Comparison of ENCODE assay signal across 7 mouse cellular contexts in genomic region chr14:34674229-34674791, GRCm38 (mm10). TPM values are rescaled to one million over a fixed set of nuclear protein-coding genes. Genes with fewer than 3 reads are reported as not detected.
DNase-seq lines count a peak whose midpoint lies in the region; ATAC-seq and TF ChIP-seq lines count a peak whose summit lies in the region.

No protein-coding gene starts in this region.

- H3K27ac ChIP-seq in forebrain, embryonic 15.5 days (replicated peaks) = peak overlapping the region; percentile 90
- H3K27ac ChIP-seq in hindbrain, embryonic 12.5 days = peak overlapping the region; percentile 97

- H3K4me1 ChIP-seq in forebrain, embryonic 15.5 days = peaks cover 27% of the 10 kb centered on the region
- H3K4me1 ChIP-seq in hindbrain, embryonic 12.5 days = peaks cover 14% of the 10 kb centered on the region

- intact Hi-C loops in left cerebral cortex, postnatal 36 days (cut with DNase I) = no loop called here

- H3K36me3 ChIP-seq in forebrain, embryonic 15.5 days = peaks cover 7% of the 10 kb centered on the region; the same call in 1 of the 2 replicates
- H3K36me3 ChIP-seq in hindbrain, embryonic 12.5 days = peaks cover 4% of the 10 kb centered on the region; the same call in 1 of the 2 replicates

- peak overlapping the region; percentile 92 for H3K4me3 ChIP-seq in forebrain, embryonic 15.5 days
- H3K4me3 ChIP-seq in hindbrain, embryonic 12.5 days = peak overlapping the region; percentile 99

- DNase-seq in Patski (ENCODE audit: low read depth, low spot score) = no peak
- DNase-seq in left cerebral cortex, postnatal 36 days (ENCODE audit: low spot score in 2 of 2) = peak; percentile 42
- DNase-seq in mesoderm, embryonic 11.5 days (ENCODE audit: low read depth, low spot score) = peak; percentile 19
- DNase-seq in spleen, adult 18-20 months = peak; percentile 37 to 45

- no peak for TF ChIP-seq CTCF in Patski (IDR thresholded peaks at IDR 0.05)

- H3K9ac ChIP-seq in forebrain, embryonic 15.5 days (replicated peaks) = peak overlapping the region; percentile 91
- peak overlapping the region; percentile 97 for H3K9ac ChIP-seq in hindbrain, embryonic 12.5 days

- WGBS in forebrain, embryonic 15.5 days = under 1% methylated on average over 47 of the region's 52 CpGs
- WGBS in hindbrain, embryonic 12.5 days = under 1% methylated on average over 52 of the region's 52 CpGs

- in situ Hi-C loops in Patski (cut with MboI; ENCODE audit: low pct_unique_long_range_greater_than_20kb) = no loop called here

- CTCF ChIA-PET in Patski (lab: Charles Lee) = no interaction called here

- H3K4me2 ChIP-seq in forebrain, embryonic 15.5 days (replicated peaks) = peak overlapping the region; percentile 85
- H3K4me2 ChIP-seq in hindbrain, embryonic 12.5 days (replicated peaks) = peak overlapping the region; percentile 91

- ATAC-seq in Patski = peak; percentile 37
- ATAC-seq in cerebellum, adult (ENCODE audit: insufficient number of reproducible peaks, low FRiP score, low TSS enrichment) = peak; percentile 32
- ATAC-seq in forebrain, embryonic 15.5 days (replicated peaks) = no peak
- peak; percentile 58; the same call in 1 of the 2 replicates for ATAC-seq in hindbrain, embryonic 12.5 days (ENCODE audit: low FRiP score)

- no peaks in the 10 kb centered on the region for H3K9me3 ChIP-seq in forebrain, embryonic 15.5 days
- no peaks in the 10 kb centered on the region for H3K9me3 ChIP-seq in hindbrain, embryonic 12.5 days (replicated peaks)

- POLR2A ChIA-PET in Patski (lab: Charles Lee) = interaction anchor here (1.0 to 1.4 kb wide), 2 partner anchors 9 to 25 kb away, joined by 3 read pairs; no protein-coding TSS in a partner anchor

- H3K27me3 ChIP-seq in Patski = no peaks in the 10 kb centered on the region
- no peaks in the 10 kb centered on the region for H3K27me3 ChIP-seq in forebrain, embryonic 15.5 days
- no peaks in the 10 kb centered on the region for H3K27me3 ChIP-seq in hindbrain, embryonic 12.5 days

RNA-seq across cellular contexts. Expression of gene Wapl, which starts 0.6 kb away (rescaled TPM):
- polyA plus RNA-seq in Patski (2021) = 66.3 TPM
- 21.6 and 22.3 TPM in 2 replicates for polyA plus RNA-seq in forebrain, embryonic 15.5 days (2015; fragmentation: Nextera tagmentation; extraction: Ambion mirVana)
- 35.1 and 35.4 TPM in 2 replicates for polyA plus RNA-seq in hindbrain, embryonic 12.5 days (2016; fragmentation: Nextera tagmentation; extraction: Ambion mirVana)
- 10 to 100 TPM; 41.7 to 44.5 TPM for total RNA-seq in left cerebral cortex, postnatal 36 days (2021)
